14 mouse cellular contexts compared by ENCODE assay signal in genomic region chr4:87984091-87984490, GRCm38 (mm10). TPM values are rescaled to one million over a fixed set of nuclear protein-coding genes. Genes with fewer than 3 reads are reported as not detected.
DNase-seq lines count a peak whose midpoint lies in the region; ATAC-seq and TF ChIP-seq lines count a peak whose summit lies in the region.
"Had no signal": no experiment of that assay in that cellular context is flagged by ENCODE, and none has a peak within 500 bp of the region (broad histone marks: within the 10 kb centered on the region; RNA-seq: fewer than 3 reads in every experiment).

No protein-coding gene starts in this region.

- no peak for TF ChIP-seq CTCF in hindbrain, postnatal 0 days (IDR thresholded peaks at IDR 0.05; ENCODE audit: low read depth)

- no peak overlapping the region for H3K4me2 ChIP-seq in hindbrain, postnatal 0 days (ENCODE audit: low read depth, low read length)
- no peak overlapping the region; the same call in 1 of the 2 replicates for H3K4me2 ChIP-seq in hindbrain, embryonic 14.5 days (replicated peaks)
- no peak overlapping the region; the same call in 1 of the 2 replicates for H3K4me2 ChIP-seq in lung, embryonic 16.5 days (ENCODE audit: low read depth, low read length)
- H3K4me2 ChIP-seq: liver, embryonic 11.5 days; neural tube, embryonic 12.5 days had no signal

- WGBS in hindbrain, postnatal 0 days, result 62% methylated on average over 5 of the region's 5 CpGs
- 74% methylated on average over 5 of the region's 5 CpGs for WGBS in hindbrain, embryonic 14.5 days
- WGBS in lung, embryonic 16.5 days, result 32% methylated on average over 5 of the region's 5 CpGs

- peak overlapping the region; percentile 12; the same call in 1 of the 2 replicates for H3K27ac ChIP-seq in hindbrain, postnatal 0 days
- H3K27ac ChIP-seq in hindbrain, embryonic 14.5 days, result no peak overlapping the region
- peak overlapping the region; percentile 66 for H3K27ac ChIP-seq in lung, embryonic 16.5 days (ENCODE audit: low read length)
- H3K27ac ChIP-seq: neural tube, embryonic 12.5 days had no signal

- peaks cover 5% of the 10 kb centered on the region; the same call in 1 of the 2 replicates for H3K4me1 ChIP-seq in hindbrain, postnatal 0 days (ENCODE audit: insufficient read depth, low read length)
- peaks cover 15% of the 10 kb centered on the region for H3K4me1 ChIP-seq in hindbrain, embryonic 14.5 days (replicated peaks; ENCODE audit: control insufficient read depth, insufficient read depth, low read length)
- H3K4me1 ChIP-seq in lung, embryonic 16.5 days (replicated peaks; ENCODE audit: control insufficient read depth, insufficient read depth, low read length), result peaks cover 21% of the 10 kb centered on the region

- no peak overlapping the region for H3K4me3 ChIP-seq in hindbrain, postnatal 0 days (ENCODE audit: low read length)
- no peak overlapping the region for H3K4me3 ChIP-seq in hindbrain, embryonic 14.5 days (replicated peaks; ENCODE audit: low read length)
- no peak overlapping the region for H3K4me3 ChIP-seq in lung, embryonic 16.5 days (ENCODE audit: low read length)
- H3K4me3 ChIP-seq: neural tube, embryonic 12.5 days had no signal

- no peak for ATAC-seq in hindbrain, postnatal 0 days
- ATAC-seq in hindbrain, embryonic 14.5 days (ENCODE audit: low FRiP score), result no peak
- ATAC-seq in lung, embryonic 16.5 days (ENCODE audit: low read depth), result 0 out of 2 replicates have a peak, but pooled peaks have one; percentile 3

- no peaks in the 10 kb centered on the region for H3K27me3 ChIP-seq in hindbrain, postnatal 0 days (ENCODE audit: insufficient read depth, low read length)
- no peaks in the 10 kb centered on the region for H3K27me3 ChIP-seq in hindbrain, embryonic 14.5 days (ENCODE audit: control insufficient read depth, insufficient read depth, low read length)
- H3K27me3 ChIP-seq in lung, embryonic 16.5 days (ENCODE audit: control insufficient read depth, insufficient read depth, low read depth, low read length), result no peaks in the 10 kb centered on the region
- H3K27me3 ChIP-seq: neural tube, embryonic 12.5 days; Patski had no signal

- H3K36me3 ChIP-seq in hindbrain, postnatal 0 days (ENCODE audit: insufficient read depth, low read length), result no peaks in the 10 kb centered on the region
- H3K36me3 ChIP-seq in hindbrain, embryonic 14.5 days (replicated peaks; ENCODE audit: control insufficient read depth, insufficient read depth), result no peaks in the 10 kb centered on the region
- H3K36me3 ChIP-seq in lung, embryonic 16.5 days (ENCODE audit: control insufficient read depth, insufficient read depth, low read length), result no peaks in the 10 kb centered on the region
- H3K36me3 ChIP-seq: neural tube, embryonic 12.5 days had no signal

- no peak for DNase-seq in hindbrain, postnatal 0 days (ENCODE audit: low spot score)
- DNase-seq in hindbrain, embryonic 14.5 days (ENCODE audit: low spot score), result no peak
- no peak for DNase-seq in lung, postnatal 14 days
- peak; percentile 76 for DNase-seq in induced T-regulatory cell, adult 2 months (ENCODE audit: low read depth)
- DNase-seq in embryo, embryonic 11 days, result no peak
- DNase-seq in urinary bladder, adult 18-20 months (ENCODE audit: low spot score in 2 of 2), result no peak
- DNase-seq: cerebellum, adult 11 months; cerebellum, postnatal 25 days; right cerebral cortex, postnatal 14 days; thymus, adult 18-20 months had no signal

- H3K9ac ChIP-seq in hindbrain, postnatal 0 days (replicated peaks; ENCODE audit: low read length), result no peak overlapping the region
- H3K9ac ChIP-seq in hindbrain, embryonic 14.5 days, result no peak overlapping the region
- H3K9ac ChIP-seq in lung, embryonic 16.5 days (ENCODE audit: low read length), result no peak overlapping the region
- H3K9ac ChIP-seq: neural tube, embryonic 12.5 days had no signal

- H3K9me3 ChIP-seq in hindbrain, postnatal 0 days (ENCODE audit: low read length), result no peaks in the 10 kb centered on the region
- no peaks in the 10 kb centered on the region for H3K9me3 ChIP-seq in hindbrain, embryonic 14.5 days (ENCODE audit: control insufficient read depth, low read length)
- H3K9me3 ChIP-seq in lung, embryonic 16.5 days (ENCODE audit: control insufficient read depth, low read length), result no peaks in the 10 kb centered on the region
- H3K9me3 ChIP-seq: neural tube, embryonic 12.5 days had no signal

RNA-seq across cellular contexts. Expression of gene Mllt3, which starts 49.1 kb away (rescaled TPM):
- 18.6 and 22.7 TPM in 2 replicates for total RNA-seq in hindbrain, postnatal 0 days (2014; rRNA removed)
- polyA plus RNA-seq in hindbrain, postnatal 0 days (2015; fragmentation: Nextera tagmentation; extraction: Ambion mirVana), result 61.3 and 62.9 TPM in 2 replicates
- 68.8 and 72.9 TPM in 2 replicates for polyA plus RNA-seq in hindbrain, embryonic 14.5 days (2014; fragmentation: Nextera tagmentation; extraction: Ambion mirVana)
- 43.6 and 45.1 TPM in 2 replicates for polyA plus RNA-seq in lung, embryonic 16.5 days (2015; fragmentation: Nextera tagmentation; extraction: Ambion mirVana)
